Mouse (Mus musculus) cerebellum, adult 8-10 months (tissue): ENCODE measurements around the gene Pctp.

ENCODE experiments used
- DNase-seq: peaks from one replicate; pipeline ENCODE4 v3.0.0; 2022

Pctp gene

GRCm38 (mm10) chr11:90006111-90006510 is 3.4 kb upstream of the Pctp start:
- no peak for DNase-seq

GRCm38 (mm10) chr11:90003386-90003785 is 692 bp upstream of the Pctp start:
- DNase-seq, result no peak

GRCm38 (mm10) chr11:90002987-90003348 is 274 bp upstream of the Pctp start:
- DNase-seq, result no peak

DNA sequence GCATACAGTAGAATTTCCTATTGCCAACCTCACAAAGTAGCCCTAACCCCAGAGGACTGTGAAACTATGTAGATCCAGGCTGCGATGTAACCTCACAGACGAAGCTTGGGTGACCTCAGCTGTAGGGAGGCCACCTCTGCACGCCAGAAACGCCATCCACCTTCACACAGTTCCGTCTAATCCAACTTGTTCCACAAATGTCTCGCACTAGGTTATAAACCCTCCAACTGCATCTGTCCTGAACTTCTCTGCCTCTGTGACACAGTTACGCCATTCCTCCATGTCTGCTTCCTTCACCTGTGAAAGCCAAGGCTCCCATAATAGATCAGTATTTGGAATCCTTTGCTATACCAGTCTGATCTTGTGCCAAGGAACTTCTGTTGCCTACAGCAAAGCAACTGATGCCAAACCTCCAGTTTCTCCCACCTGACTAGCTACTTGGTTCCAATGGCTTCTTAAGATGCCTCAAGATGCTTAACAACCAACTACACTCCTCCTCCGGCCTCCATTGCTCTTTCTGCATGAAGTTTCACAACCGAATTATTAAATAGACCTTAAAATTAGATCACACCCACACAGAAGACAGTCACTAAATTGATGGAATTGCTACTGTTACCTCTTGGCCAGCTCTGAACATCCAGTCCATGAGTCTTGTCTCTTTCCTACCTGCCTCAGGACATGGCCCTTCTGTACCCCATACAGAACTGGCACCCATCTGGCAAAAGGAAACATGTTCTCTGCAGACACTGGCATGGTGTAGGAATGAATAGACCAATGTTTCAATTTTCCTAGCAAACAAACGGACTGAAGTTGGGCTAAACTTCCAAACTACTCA is 1.1 kb downstream of the Pctp start:
- DNase-seq, result no peak

GRCm38 (mm10) chr11:90000666-90001065 is 2.0 kb downstream of the Pctp start:
- DNase-seq, result no peak

DNA sequence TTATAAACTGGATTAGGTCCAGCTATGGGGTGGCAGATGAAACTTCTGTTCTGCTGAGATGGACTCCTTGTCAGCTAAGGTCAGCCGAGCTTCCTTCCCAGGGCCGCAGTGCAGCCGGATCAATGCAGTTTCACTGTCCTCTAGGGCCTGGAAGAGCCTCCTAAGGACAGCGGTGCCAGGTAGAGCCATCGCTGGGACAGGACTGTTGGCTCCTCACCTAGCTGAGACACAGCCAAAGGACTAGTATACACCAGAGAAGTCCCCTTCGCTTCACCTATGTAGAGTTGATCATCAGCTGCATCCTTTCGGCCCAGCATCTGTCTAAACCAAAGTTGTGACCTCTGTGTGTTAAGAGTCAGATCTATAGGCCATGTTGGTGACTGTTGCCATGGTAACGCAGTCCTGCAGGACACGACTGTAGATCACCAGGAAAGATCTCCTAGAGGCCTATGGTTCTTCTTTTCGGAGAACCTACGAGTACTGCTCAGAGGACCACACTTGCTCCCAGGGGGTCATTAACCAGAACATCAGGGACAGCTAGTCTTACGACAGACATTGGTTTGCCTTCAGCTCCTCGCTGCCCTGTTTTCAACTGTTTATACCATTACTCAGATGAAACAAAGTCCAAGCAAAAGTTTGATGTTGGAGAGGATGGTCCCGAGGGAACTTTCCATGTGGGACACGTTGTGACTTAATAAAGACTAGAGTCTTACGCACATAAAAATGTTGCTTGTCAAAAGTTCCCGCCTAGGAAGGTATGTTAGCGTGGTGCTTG is 3.5 kb downstream of the Pctp start:
- DNase-seq, result no peak

GRCm38 (mm10) chr11:89996856-89997255 is 5.8 kb downstream of the Pctp start:
- no peak for DNase-seq

DNA sequence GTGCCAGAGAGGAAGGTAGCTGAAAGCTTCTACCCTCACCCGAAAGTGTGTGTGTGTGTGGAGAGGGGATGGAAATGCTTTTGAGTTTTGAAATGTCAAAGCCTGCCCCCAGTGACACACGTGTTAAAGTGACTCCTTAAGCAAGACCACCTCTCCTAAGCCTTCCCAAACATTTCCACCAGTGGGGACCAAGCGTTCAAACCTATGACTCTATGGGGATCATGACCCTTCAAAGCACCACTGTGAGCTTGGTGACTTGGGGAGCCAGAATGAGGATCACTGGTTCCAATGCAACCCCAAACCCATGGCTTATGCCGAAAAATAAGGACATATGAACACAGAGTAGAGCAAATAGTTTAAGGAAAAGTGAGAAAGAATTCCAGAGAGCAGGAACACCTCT is 6.3 kb downstream of the Pctp start:
- no peak for DNase-seq

DNA sequence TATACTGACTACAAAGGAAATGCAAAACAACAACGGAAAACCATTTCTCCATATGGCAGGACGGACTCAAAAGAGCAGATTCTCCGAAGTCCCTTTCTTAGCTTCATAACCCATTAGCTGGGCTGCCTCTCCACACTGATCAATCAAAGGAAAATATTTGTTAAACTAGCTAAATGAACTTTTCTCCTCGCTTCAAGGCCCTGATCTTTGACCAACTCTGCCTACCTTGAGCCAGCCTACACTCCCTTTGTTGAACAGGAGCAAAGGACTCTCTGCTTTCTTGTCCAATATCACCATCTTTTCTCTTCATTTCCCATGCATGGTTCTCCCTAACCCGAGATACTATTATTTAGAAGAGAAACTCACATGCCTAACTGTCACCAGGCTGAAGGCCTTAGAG is 7.1 kb downstream of the Pctp start:
- DNase-seq, result no peak

DNA sequence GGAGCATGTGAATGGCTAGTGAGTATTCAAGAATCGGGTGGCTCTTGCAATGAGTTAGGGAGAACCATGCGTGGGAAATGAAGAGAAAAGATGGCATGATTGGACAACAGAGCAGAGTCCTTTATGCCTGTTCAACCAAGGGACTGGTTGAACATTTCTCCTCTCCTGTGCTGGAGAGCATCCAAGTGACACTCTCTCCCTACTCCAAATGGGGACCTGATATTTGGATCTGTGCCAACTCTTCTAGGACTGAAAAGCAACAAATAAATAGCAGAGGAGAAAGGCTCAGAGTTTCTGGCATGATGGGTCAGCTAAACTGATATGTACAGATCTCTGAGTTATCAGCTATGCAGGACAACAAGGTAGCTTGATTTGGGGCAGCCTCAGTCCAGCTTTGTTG is 8.0 kb downstream of the Pctp start:
- DNase-seq, result no peak

DNA sequence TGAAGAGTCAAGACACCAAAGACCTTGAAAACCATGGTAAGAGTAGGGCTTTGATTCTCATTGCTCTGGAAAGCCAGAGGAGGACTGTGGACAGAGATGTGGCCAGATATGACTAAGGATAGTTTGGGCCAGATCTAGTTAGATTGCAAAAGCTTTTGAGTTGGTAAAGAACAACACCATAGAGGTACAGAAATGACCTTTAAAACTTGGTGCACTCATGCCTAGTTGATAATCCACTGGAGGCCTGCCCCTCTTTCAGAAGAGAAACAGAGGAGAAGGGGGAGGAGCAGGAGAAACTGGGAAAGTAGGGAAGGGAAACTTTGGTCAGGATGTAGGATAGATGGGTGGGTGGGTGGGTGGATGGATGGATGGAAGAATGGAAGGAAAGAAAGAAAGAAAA is 11.0 kb downstream of the Pctp start:
- DNase-seq, result no peak

DNA sequence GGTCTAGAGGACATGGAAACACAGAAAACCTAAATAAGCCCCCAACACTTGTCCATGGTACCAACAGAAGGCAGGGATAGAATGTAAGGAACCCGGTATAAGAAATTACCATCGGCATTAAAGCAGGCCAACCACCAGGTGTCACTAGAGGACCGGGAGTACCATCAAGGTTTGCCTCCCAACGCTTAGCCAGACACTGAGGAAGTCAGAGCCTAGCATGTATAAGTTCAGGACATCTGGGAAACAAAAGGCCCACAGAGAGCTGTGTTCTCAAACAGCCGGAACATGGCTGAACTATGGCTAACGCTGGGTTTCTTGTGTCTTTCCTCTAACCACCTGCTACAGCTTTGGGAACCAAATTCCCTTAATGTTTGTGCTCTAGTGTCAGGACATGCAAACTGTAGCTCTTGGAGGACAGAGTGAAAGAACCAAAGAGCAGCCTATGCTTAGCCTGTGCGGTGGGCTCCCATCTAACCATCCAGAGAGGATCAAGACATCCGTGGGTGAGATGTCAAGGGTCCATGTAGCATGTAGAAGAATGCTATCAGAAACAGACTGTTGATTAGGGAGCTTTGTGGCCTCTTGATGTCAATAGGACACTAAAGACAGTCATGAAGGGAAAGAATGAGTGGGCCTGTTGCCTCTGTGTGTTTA is 13.6 kb downstream of the Pctp start:
- peak; percentile 49 for DNase-seq

GRCm38 (mm10) chr11:89986516-89986915 is 16.2 kb downstream of the Pctp start:
- no peak for DNase-seq

GRCm38 (mm10) chr11:89985200-89986187 is 17.2 kb downstream of the Pctp start:
- DNase-seq, result no peak

GRCm38 (mm10) chr11:89984436-89984835 is 18.3 kb downstream of the Pctp start:
- no peak for DNase-seq

DNA sequence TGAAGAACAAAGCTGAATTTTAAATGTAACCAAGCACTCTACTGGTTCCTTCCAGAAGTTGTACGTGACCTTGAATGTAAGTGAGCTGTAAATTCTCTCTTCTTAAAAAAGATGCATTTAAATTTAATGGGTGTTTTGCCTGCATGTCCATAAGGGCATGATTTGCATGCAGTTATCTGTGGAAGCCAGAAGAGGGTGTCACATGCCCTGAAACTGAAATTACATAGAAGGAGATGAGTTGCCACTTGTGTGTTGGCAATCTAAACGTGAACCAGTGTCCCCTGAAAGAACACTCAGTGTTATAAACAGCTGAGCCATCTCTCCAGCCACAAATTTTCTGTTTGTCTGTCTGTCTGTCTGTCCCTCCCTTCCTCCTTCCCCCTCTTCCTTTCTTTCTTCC is 19.8 kb downstream of the Pctp start:
- DNase-seq, result no peak

- no peak for DNase-seq
Measured at GRCm38 (mm10) chr11:89980106-89980505, 22.6 kb downstream of the Pctp start.

- no peak for DNase-seq
Measured at GRCm38 (mm10) chr11:89978914-89979818, 23.5 kb downstream of the Pctp start.

DNA sequence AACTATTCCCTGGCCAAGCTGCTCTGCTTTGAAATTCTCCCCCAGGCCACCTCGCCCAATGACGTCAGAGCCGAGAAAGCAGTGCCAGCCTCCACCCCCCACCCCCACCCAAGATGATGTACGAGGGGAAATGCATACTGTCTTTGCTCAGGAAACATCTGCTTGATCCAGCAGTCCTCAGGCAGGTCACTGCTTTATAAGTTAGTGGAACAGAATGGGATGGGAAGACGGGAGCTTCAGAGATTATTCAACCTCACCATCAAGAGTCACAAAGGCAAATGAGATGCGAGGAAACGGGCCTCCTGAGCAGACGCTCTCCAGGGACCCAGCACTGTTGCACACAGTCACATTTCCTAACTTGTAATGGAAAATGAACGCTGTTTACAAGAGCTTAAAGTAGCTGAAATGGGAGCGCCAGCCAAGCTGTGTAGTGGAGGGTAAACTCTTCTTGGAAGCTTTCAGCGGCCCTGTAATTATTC is 24.3 kb downstream of the Pctp start:
- DNase-seq, result no peak

DNA sequence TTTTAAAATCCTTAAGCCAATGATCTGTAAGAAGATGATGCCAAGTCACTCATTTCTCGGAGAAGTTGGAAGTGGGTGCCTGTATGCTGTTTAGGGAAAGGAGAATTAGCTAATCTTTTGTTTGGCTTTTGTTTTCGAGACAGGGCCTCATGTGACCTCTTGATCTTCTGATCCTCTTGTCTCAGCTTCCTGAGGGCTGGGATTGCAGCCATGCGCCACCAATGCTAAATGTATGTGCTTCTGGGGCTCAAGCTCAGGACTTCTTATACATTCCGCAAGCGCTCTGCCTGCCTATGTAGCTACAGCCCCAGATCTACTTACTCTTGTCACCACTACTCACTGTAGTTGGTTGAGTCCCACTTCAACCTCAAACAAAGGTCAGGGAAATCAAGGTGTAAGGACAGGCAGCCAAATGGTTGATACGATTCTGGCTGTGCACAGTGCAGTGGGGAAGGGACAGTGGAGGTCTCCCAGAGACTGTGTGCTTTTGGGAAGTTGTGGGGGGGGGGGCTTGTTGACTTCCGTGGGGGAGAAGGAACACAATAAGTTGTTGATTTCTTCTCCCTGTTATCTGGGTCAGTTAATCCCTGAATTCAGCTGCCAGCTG is 24.8 kb downstream of the Pctp start:
- no peak for DNase-seq

DNA sequence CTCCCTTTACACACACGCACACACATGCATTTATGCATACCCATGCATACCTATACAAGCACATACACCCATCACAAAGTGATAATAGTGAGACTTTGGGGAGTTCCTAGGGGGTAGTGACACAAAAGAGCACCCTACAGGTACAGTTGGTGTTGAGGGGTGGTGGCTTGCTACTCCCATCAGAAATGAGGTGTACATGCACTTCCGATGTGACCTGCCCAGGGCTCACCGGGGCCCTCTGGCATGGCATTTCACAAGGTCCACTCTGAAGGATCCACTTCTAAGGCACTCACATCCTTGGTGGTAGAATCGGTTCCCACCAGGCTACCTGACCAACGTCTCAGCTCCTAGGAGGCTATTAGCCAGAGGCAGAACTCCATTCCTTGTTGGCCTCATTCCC is 26.3 kb downstream of the Pctp start:
- no peak for DNase-seq
